Mouse (Mus musculus): ENCODE results near the gene Abcb6. TPM values are rescaled to one million over a fixed set of nuclear protein-coding genes. Genes with fewer than 3 reads are reported as not detected.

Gene Abcb6
- polyA plus RNA-seq, 1 experiment from 2014 or later: 51.9 TPM

DNA sequence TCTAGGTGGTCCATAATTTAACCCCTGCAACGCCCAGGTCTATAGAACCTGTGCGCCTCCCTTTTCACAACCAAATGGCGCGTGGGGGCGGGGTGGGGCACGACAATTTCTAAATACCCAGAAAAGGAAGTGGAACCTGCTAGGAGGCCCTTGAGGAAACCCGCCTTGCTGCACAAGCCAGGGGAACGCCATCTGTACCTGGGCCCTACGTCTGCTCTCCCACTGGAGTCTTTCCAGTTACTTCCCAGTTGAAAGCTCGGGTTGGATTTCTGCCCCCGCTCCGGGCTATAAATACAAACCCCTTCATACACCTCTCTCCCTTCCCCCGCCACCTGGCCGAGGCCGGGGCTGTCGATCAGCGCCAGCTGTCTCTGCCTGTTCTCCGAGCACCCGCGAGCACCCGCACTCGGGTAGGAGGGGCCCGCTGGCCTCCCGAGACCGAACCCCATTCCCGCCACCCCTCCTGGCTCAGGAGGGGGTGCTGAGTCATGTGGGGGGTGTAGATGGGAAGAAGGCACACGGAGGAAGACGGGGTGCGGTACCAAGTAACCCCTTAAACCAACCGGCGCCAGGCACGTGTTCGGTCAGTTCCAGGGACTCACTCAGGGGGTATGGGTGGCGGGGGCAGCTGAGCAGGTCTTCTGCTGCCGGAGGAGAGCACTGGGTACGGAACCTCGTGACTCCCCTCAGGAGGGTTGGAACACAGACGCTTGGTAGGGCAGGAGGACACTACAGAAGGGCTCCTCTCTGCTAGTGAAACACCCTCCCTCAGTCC, 38.2 kb upstream of the Abcb6 start:
- no peaks in the 10 kb centered on the region for H3K9me3 ChIP-seq (ENCODE audit: control insufficient read depth, low read length)
- H3K9ac ChIP-seq (replicated peaks; ENCODE audit: low read depth, low read length): peak overlapping the region; percentile 63
- peak overlapping the region; percentile 56 for H3K4me3 ChIP-seq (replicated peaks; ENCODE audit: low read length)
- ATAC-seq: peak; percentile 51
- H3K27ac ChIP-seq (ENCODE audit: low read length): peak overlapping the region; percentile 8; the same call in 1 of the 2 replicates
- WGBS: 2% methylated on average over 38 of the region's 38 CpGs
- H3K4me1 ChIP-seq (replicated peaks; ENCODE audit: control insufficient read depth, insufficient read depth, low read length): peaks cover 18% of the 10 kb centered on the region
- peaks cover 31% of the 10 kb centered on the region for H3K27me3 ChIP-seq (replicated peaks; ENCODE audit: control insufficient read depth, insufficient read depth, low read length)
- peaks cover 7% of the 10 kb centered on the region; the same call in 1 of the 2 replicates for H3K36me3 ChIP-seq (ENCODE audit: control insufficient read depth, insufficient read depth)
- H3K4me2 ChIP-seq (ENCODE audit: low read length): peak overlapping the region; percentile 94

- Histone ChIP-seq H3K36me3 (ENCODE audit: control insufficient read depth, insufficient read depth) (peaks cover 7% of the 10 kb centered on the region), H3K27me3 (replicated peaks; ENCODE audit: control insufficient read depth, insufficient read depth, low read length) (peaks cover 30% of the 10 kb centered on the region), H3K27ac (ENCODE audit: low read length) (no peak overlapping the region; the same call in 1 of the 2 replicates), H3K9ac (replicated peaks; ENCODE audit: low read depth, low read length) (peak overlapping the region; percentile 63; the same call in 1 of the 2 replicates), H3K9me3 (ENCODE audit: control insufficient read depth, low read length) (no peaks in the 10 kb centered on the region), H3K4me1 (replicated peaks; ENCODE audit: control insufficient read depth, insufficient read depth, low read length) (peaks cover 18% of the 10 kb centered on the region), H3K4me2 (ENCODE audit: low read length) (peak overlapping the region; percentile 94), H3K4me3 (replicated peaks; ENCODE audit: low read length) (peak overlapping the region; percentile 56)
- 7% methylated on average over 6 of the region's 6 CpGs for WGBS
- no peak for ATAC-seq
These were observed 37.7 kb upstream of the Abcb6 start for GRCm38 (mm10) chr1:75217893-75218226.

DNA sequence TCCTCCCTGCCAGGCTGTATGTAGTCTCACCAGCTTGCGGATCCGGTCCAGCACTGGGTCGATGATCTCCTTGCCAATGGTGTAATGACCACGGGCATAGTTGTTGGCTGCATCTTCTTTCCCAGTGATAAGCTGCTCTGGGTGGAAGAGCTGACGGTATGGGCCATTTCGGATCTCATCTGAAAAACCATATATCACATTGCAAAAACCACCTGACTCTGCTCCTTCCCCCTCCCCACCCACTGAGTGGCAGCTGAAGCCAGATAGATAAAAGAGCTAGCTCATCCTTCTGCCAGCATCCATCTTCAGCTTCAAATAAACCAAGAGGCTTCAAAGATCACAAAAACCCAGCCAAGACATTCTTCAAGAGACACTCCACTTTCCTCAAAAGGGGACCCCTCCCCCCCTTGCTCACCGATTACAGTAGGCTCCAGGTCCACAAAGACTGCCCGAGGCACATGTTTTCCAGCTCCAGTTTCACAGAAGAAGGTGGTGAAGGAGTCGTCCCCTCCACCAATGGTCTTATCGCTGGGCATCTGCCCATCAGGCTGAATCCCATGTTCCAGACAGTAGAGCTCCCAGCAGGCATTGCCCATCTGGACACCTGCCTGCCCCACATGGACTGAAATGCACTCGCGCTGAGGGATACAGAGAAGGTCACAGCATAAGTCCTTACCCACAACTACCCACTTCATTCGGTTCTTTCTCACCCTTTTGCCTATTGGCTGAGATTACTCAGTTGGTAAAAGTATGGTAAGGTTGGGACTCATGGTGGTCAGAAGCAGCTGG, 36.8 kb upstream of the Abcb6 start:
- peaks cover 30% of the 10 kb centered on the region for H3K27me3 ChIP-seq (replicated peaks; ENCODE audit: control insufficient read depth, insufficient read depth, low read length)
- peaks cover 7% of the 10 kb centered on the region for H3K36me3 ChIP-seq (ENCODE audit: control insufficient read depth, insufficient read depth)

GRCm38 (mm10) chr1:75215785-75216184, 35.6 kb upstream of the Abcb6 start:
- Histone ChIP-seq H3K9ac (replicated peaks; ENCODE audit: low read depth, low read length) (no peak overlapping the region), H3K27ac (ENCODE audit: low read length) (no peak overlapping the region), H3K36me3 (ENCODE audit: control insufficient read depth, insufficient read depth) (peaks cover 7% of the 10 kb centered on the region), H3K9me3 (ENCODE audit: control insufficient read depth, low read length) (no peaks in the 10 kb centered on the region), H3K4me1 (replicated peaks; ENCODE audit: control insufficient read depth, insufficient read depth, low read length) (peaks cover 31% of the 10 kb centered on the region), H3K4me2 (ENCODE audit: low read length) (no peak overlapping the region), H3K27me3 (replicated peaks; ENCODE audit: control insufficient read depth, insufficient read depth, low read length) (peaks cover 21% of the 10 kb centered on the region), H3K4me3 (replicated peaks; ENCODE audit: low read length) (no peak overlapping the region)
- no peak for ATAC-seq
- WGBS: 90% methylated on average over 9 of the region's 9 CpGs

More for the DNA sequence above, 36.8 kb upstream of the Abcb6 start:
- Histone ChIP-seq H3K4me2 (ENCODE audit: low read length) (no peak overlapping the region), H3K27ac (ENCODE audit: low read length) (no peak overlapping the region), H3K4me3 (replicated peaks; ENCODE audit: low read length) (no peak overlapping the region), H3K4me1 (replicated peaks; ENCODE audit: control insufficient read depth, insufficient read depth, low read length) (peaks cover 22% of the 10 kb centered on the region), H3K9me3 (ENCODE audit: control insufficient read depth, low read length) (no peaks in the 10 kb centered on the region), H3K9ac (replicated peaks; ENCODE audit: low read depth, low read length) (no peak overlapping the region)
- no peak for ATAC-seq
- WGBS: 75% methylated on average over 13 of the region's 13 CpGs

GRCm38 (mm10) chr1:75214886-75215285, 34.7 kb upstream of the Abcb6 start:
- ATAC-seq: no peak
- 71% methylated on average over 5 of the region's 5 CpGs for WGBS
- H3K4me1 ChIP-seq (replicated peaks; ENCODE audit: control insufficient read depth, insufficient read depth, low read length): peaks cover 36% of the 10 kb centered on the region

GRCm38 (mm10) chr1:75214442-75214841, 34.2 kb upstream of the Abcb6 start:
- Histone ChIP-seq H3K9ac (replicated peaks; ENCODE audit: low read depth, low read length) (no peak overlapping the region), H3K36me3 (ENCODE audit: control insufficient read depth, insufficient read depth) (peaks cover 7% of the 10 kb centered on the region), H3K27ac (ENCODE audit: low read length) (no peak overlapping the region), H3K27me3 (replicated peaks; ENCODE audit: control insufficient read depth, insufficient read depth, low read length) (peaks cover 11% of the 10 kb centered on the region), H3K9me3 (ENCODE audit: control insufficient read depth, low read length) (no peaks in the 10 kb centered on the region), H3K4me1 (replicated peaks; ENCODE audit: control insufficient read depth, insufficient read depth, low read length) (peaks cover 37% of the 10 kb centered on the region), H3K4me3 (replicated peaks; ENCODE audit: low read length) (no peak overlapping the region), H3K4me2 (ENCODE audit: low read length) (no peak overlapping the region)
- no peak for ATAC-seq
- WGBS: 79% methylated on average over 2 of the region's 2 CpGs

More at GRCm38 (mm10) chr1:75214886-75215285, 34.7 kb upstream of the Abcb6 start:
- H3K4me3 ChIP-seq (replicated peaks; ENCODE audit: low read length): no peak overlapping the region
- no peak overlapping the region for H3K4me2 ChIP-seq (ENCODE audit: low read length)
- H3K27me3 ChIP-seq (replicated peaks; ENCODE audit: control insufficient read depth, insufficient read depth, low read length): peaks cover 13% of the 10 kb centered on the region
- H3K9me3 ChIP-seq (ENCODE audit: control insufficient read depth, low read length): no peaks in the 10 kb centered on the region
- peaks cover 7% of the 10 kb centered on the region for H3K36me3 ChIP-seq (ENCODE audit: control insufficient read depth, insufficient read depth)
- H3K27ac ChIP-seq (ENCODE audit: low read length): no peak overlapping the region
- H3K9ac ChIP-seq (replicated peaks; ENCODE audit: low read depth, low read length): no peak overlapping the region

DNA sequence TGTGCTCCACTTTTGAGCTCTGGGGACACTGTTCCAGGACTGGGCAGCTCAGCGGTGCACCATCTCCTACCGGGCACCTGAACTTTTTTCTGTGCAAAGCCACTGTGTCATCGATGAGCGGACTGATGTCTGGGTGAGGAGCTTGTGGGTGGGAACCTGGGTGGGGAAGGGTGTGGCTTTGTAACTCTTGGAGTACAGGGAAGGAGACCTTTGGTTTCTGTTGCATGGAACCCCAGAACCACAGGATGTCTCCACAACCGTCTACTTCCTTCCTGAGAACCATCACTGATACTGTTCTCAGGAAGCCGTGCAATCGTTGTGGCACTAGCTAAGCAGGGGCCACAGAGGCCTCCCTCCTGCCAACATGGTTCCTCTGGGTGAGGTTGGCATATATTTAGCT, 32.9 kb upstream of the Abcb6 start:
- 94% methylated on average over 7 of the region's 7 CpGs for WGBS
- Histone ChIP-seq H3K4me2 (ENCODE audit: low read length) (no peak overlapping the region), H3K27ac (ENCODE audit: low read length) (no peak overlapping the region), H3K9ac (replicated peaks; ENCODE audit: low read depth, low read length) (no peak overlapping the region), H3K4me1 (replicated peaks; ENCODE audit: control insufficient read depth, insufficient read depth, low read length) (peaks cover 34% of the 10 kb centered on the region), H3K4me3 (replicated peaks; ENCODE audit: low read length) (no peak overlapping the region), H3K36me3 (ENCODE audit: control insufficient read depth, insufficient read depth) (peaks cover 7% of the 10 kb centered on the region), H3K27me3 (replicated peaks; ENCODE audit: control insufficient read depth, insufficient read depth, low read length) (0 out of 2 replicates have a peak, but pooled peaks cover 4% of the 10 kb centered on the region), H3K9me3 (ENCODE audit: control insufficient read depth, low read length) (no peaks in the 10 kb centered on the region)
- no peak for ATAC-seq

GRCm38 (mm10) chr1:75212542-75212941, 32.4 kb upstream of the Abcb6 start:
- Histone ChIP-seq H3K4me1 (replicated peaks; ENCODE audit: control insufficient read depth, insufficient read depth, low read length) (peaks cover 31% of the 10 kb centered on the region), H3K36me3 (ENCODE audit: control insufficient read depth, insufficient read depth) (peaks cover 7% of the 10 kb centered on the region), H3K4me2 (ENCODE audit: low read length) (no peak overlapping the region), H3K9ac (replicated peaks; ENCODE audit: low read depth, low read length) (no peak overlapping the region), H3K4me3 (replicated peaks; ENCODE audit: low read length) (no peak overlapping the region), H3K27ac (ENCODE audit: low read length) (no peak overlapping the region), H3K9me3 (ENCODE audit: control insufficient read depth, low read length) (no peaks in the 10 kb centered on the region), H3K27me3 (replicated peaks; ENCODE audit: control insufficient read depth, insufficient read depth, low read length) (0 out of 2 replicates have a peak, but pooled peaks cover 4% of the 10 kb centered on the region)
- no peak for ATAC-seq
- WGBS: 89% methylated on average over 4 of the region's 4 CpGs

DNA sequence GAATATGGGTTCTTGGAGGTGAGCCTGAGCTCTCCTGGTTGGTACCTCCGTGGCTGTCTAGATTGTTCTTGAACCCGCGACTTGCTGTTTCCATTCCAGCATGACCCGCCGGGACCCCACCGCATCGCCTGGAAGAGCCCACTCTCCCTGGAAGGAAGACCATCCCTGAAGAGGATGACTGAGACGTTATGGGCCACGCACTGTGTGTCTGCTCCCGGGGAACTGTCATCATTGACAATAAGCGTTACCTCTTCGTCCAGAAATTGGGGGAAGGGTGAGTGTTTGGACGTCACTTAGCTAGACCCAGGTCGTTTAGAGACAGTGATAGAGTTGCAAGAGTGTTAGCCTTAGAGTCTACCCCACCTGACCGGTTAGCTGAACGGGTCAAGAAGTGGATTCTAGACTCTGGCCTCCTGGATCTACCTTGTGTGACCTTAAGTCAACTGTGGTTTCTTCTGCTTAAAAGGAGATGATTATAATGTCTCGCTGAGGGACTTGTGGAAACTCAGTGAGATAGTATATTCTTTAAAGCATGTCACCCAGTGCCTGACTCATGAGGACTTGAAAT, 31.0 kb upstream of the Abcb6 start:
- Histone ChIP-seq H3K27ac (ENCODE audit: low read length) (no peak overlapping the region), H3K4me3 (replicated peaks; ENCODE audit: low read length) (peak overlapping the region; percentile 96), H3K27me3 (replicated peaks; ENCODE audit: control insufficient read depth, insufficient read depth, low read length) (0 out of 2 replicates have a peak, but pooled peaks cover 4% of the 10 kb centered on the region), H3K36me3 (ENCODE audit: control insufficient read depth, insufficient read depth) (peaks cover 7% of the 10 kb centered on the region), H3K4me2 (ENCODE audit: low read length) (peak overlapping the region; percentile 73), H3K9me3 (ENCODE audit: control insufficient read depth, low read length) (no peaks in the 10 kb centered on the region), H3K4me1 (replicated peaks; ENCODE audit: control insufficient read depth, insufficient read depth, low read length) (peaks cover 31% of the 10 kb centered on the region), H3K9ac (replicated peaks; ENCODE audit: low read depth, low read length) (peak overlapping the region; percentile 92)
- WGBS: 13% methylated on average over 17 of the region's 17 CpGs
- ATAC-seq: peak; percentile 16

Data from forebrain, embryonic 16.5 days (tissue).